Mouse (Mus musculus) heart, embryonic 16.5 days (tissue): ENCODE measurements around the gene Necab3. TPM values are rescaled to one million over a fixed set of nuclear protein-coding genes. Genes with fewer than 3 reads are reported as not detected.

ENCODE experiments used
- ATAC-seq: fragments of 200-750 bp; cut with Nextera tagmentation; replicated peaks from 2 replicates; pipeline ENCODE4 v1.8.0; 2017; ENCODE audit warnings: moderate number of reproducible peaks; ENCODE audit not compliant: insufficient read depth, low FRiP score; ENCODE audit errors: extremely low read depth
- H3K27ac ChIP-seq: fragments of 300-500 bp; sonication (generic); 2 replicates; pipeline ENCODE4 v1.5.1; 2014; ENCODE audit warnings: mild to moderate bottlenecking, low read length, control low read depth, moderate library complexity
- H3K27me3 ChIP-seq: fragments of 300-500 bp; sonication (generic); 2 replicates; pipeline ENCODE4 v1.6.1; 2014; ENCODE audit warnings: low read length, mixed read lengths; ENCODE audit not compliant: control insufficient read depth, insufficient read depth
- H3K36me3 ChIP-seq: fragments of 300-500 bp; sonication (generic); 2 replicates; pipeline ENCODE4 v1.6.1; 2014; ENCODE audit not compliant: control insufficient read depth, insufficient read depth
- H3K4me1 ChIP-seq: fragments of 300-500 bp; sonication (generic); 2 replicates; pipeline ENCODE4 v1.6.1; 2014; ENCODE audit warnings: low read length, mixed read lengths; ENCODE audit not compliant: control insufficient read depth, insufficient read depth
- H3K4me2 ChIP-seq: fragments of 300-500 bp; sonication (generic); 2 replicates; pipeline ENCODE4 v1.6.1; 2014; ENCODE audit warnings: low read depth, mild to moderate bottlenecking, control low read depth, low read length
- H3K4me3 ChIP-seq: fragments of 300-500 bp; sonication (generic); 2 replicates; pipeline ENCODE4 v1.5.1; 2014; ENCODE audit warnings: mild to moderate bottlenecking, control low read depth, low read length
- H3K9ac ChIP-seq: fragments of 300-500 bp; sonication (generic); 2 replicates; pipeline ENCODE4 v1.6.1; 2014; ENCODE audit warnings: low read length, control low read depth
- H3K9me3 ChIP-seq: fragments of 300-500 bp; sonication (generic); replicated peaks from 2 replicates; pipeline ENCODE4 v1.6.1; 2016; ENCODE audit warnings: low read length; ENCODE audit not compliant: control insufficient read depth
- WGBS: fragments of 180-500 bp; shearing (Covaris S2); extraction: QIAGEN DNeasy Blood & Tissue Kit; methylation state at CpG from one replicate; pipeline ENCODE4 v1.1.7; 2014; 5-methylcytosine and 5-hydroxymethylcytosine counted together
- polyA plus RNA-seq: library from polyadenylated mRNA; unstranded; fragments of >200 nt; fragmentation: Nextera tagmentation; extraction: Ambion mirVana; gene quantifications from 2 replicates; pipeline ENCODE4 v1.2.1, GENCODE M21; 2015

Gene Necab3
- polyA plus RNA-seq, 1 experiment from 2014 or later, result 2.8 TPM

GRCm38 (mm10) chr2:154551476-154551875, 7.2 kb downstream of the Necab3 start, which contains the start of gene Actl10:
Gene Actl10 (plus strand): TSS chr2:154551776.
- no peak for ATAC-seq
- peak within 1 kb of the TSS; percentile 42 for H3K4me3 ChIP-seq

GRCm38 (mm10) chr2:154550937-154551336, 7.8 kb downstream of the Necab3 start:
- H3K4me2 ChIP-seq, result no peak overlapping the region
- H3K4me1 ChIP-seq, result peaks cover 24% of the 10 kb centered on the region
- H3K4me3 ChIP-seq, result no peak overlapping the region
- no peak overlapping the region for H3K9ac ChIP-seq
- ATAC-seq, result no peak
- 49% methylated on average over 2 of the region's 2 CpGs for WGBS
- peaks cover 14% of the 10 kb centered on the region for H3K27me3 ChIP-seq
- no peak overlapping the region for H3K27ac ChIP-seq
- H3K9me3 ChIP-seq, result no peaks in the 10 kb centered on the region
- H3K36me3 ChIP-seq, result no peaks in the 10 kb centered on the region

More at GRCm38 (mm10) chr2:154551476-154551875, 7.2 kb downstream of the Necab3 start, which contains the start of gene Actl10:
- H3K9ac ChIP-seq, result peak within 1 kb of the TSS; percentile 45
- WGBS, result 75% methylated on average over 4 of the region's 4 CpGs
- peaks cover 14% of the 10 kb centered on the region for H3K27me3 ChIP-seq
- no peaks in the 10 kb centered on the region for H3K9me3 ChIP-seq
- H3K36me3 ChIP-seq, result no peaks in the 10 kb centered on the region
- H3K4me1 ChIP-seq, result peaks cover 24% of the 10 kb centered on the region
- H3K27ac ChIP-seq, result peak within 1 kb of the TSS; percentile 34; the same call in 1 of the 2 replicates
- H3K4me2 ChIP-seq, result peak within 1 kb of the TSS; percentile 73

- Histone ChIP-seq H3K36me3 (no peaks in the 10 kb centered on the region), H3K27me3 (peaks cover 14% of the 10 kb centered on the region), H3K4me3 (peak overlapping the region; percentile 47), H3K9me3 (no peaks in the 10 kb centered on the region), H3K27ac (no peak overlapping the region), H3K9ac (no peak overlapping the region), H3K4me1 (peaks cover 24% of the 10 kb centered on the region), H3K4me2 (peak overlapping the region; percentile 77)
- 16% methylated on average over 20 of the region's 20 CpGs for WGBS
- ATAC-seq, result no peak
Observed at GRCm38 (mm10) chr2:154549886-154550189, 8.9 kb downstream of the Necab3 start.

GRCm38 (mm10) chr2:154549127-154549885, 9.4 kb downstream of the Necab3 start:
- Histone ChIP-seq H3K4me2 (peak overlapping the region; percentile 77), H3K27me3 (peaks cover 14% of the 10 kb centered on the region), H3K4me1 (peaks cover 24% of the 10 kb centered on the region), H3K9ac (peak overlapping the region; percentile 56), H3K27ac (no peak overlapping the region), H3K9me3 (no peaks in the 10 kb centered on the region), H3K36me3 (no peaks in the 10 kb centered on the region), H3K4me3 (peak overlapping the region; percentile 47)
- ATAC-seq, result peak; percentile 50
- WGBS, result 5% methylated on average over 48 of the region's 48 CpGs

GRCm38 (mm10) chr2:154548688-154549087, 10.0 kb downstream of the Necab3 start:
- Histone ChIP-seq H3K27me3 (peaks cover 14% of the 10 kb centered on the region), H3K27ac (no peak overlapping the region), H3K36me3 (no peaks in the 10 kb centered on the region), H3K9ac (no peak overlapping the region), H3K4me3 (no peak overlapping the region), H3K4me2 (peak overlapping the region; percentile 77), H3K4me1 (peaks cover 25% of the 10 kb centered on the region), H3K9me3 (no peaks in the 10 kb centered on the region)
- 62% methylated on average over 3 of the region's 3 CpGs for WGBS
- ATAC-seq, result no peak

- Histone ChIP-seq H3K27ac (no peak within 1 kb of the TSS), H3K9ac (no peak within 1 kb of the TSS), H3K4me3 (no peak within 1 kb of the TSS), H3K4me1 (peaks cover 14% of the 10 kb centered on the region), H3K27me3 (peaks cover 14% of the 10 kb centered on the region), H3K36me3 (no peaks in the 10 kb centered on the region), H3K4me2 (no peak within 1 kb of the TSS), H3K9me3 (no peaks in the 10 kb centered on the region)
- ATAC-seq, result no peak
- 93% methylated on average over 10 of the region's 10 CpGs for WGBS
Observed at GRCm38 (mm10) chr2:154546711-154547110, 12.0 kb downstream of the Necab3 start, which contains the start of gene 1700003F12Rik. Gene 1700003F12Rik (plus strand): TSS chr2:154547085.

GRCm38 (mm10) chr2:154543567-154544347, 14.9 kb downstream of the Necab3 start:
- WGBS, result 80% methylated on average over 9 of the region's 9 CpGs
- ATAC-seq, result no peak

GRCm38 (mm10) chr2:154541630-154542029, 17.1 kb downstream of the Necab3 start:
- no peak for ATAC-seq
- Histone ChIP-seq H3K9ac (no peak overlapping the region), H3K4me1 (peaks cover 12% of the 10 kb centered on the region), H3K27ac (no peak overlapping the region), H3K4me3 (no peak overlapping the region), H3K4me2 (no peak overlapping the region), H3K27me3 (no peaks in the 10 kb centered on the region), H3K36me3 (no peaks in the 10 kb centered on the region; the same call in none of the 2 replicates), H3K9me3 (peaks cover 5% of the 10 kb centered on the region)
- WGBS, result 79% methylated on average over 2 of the region's 2 CpGs

More at GRCm38 (mm10) chr2:154543567-154544347, 14.9 kb downstream of the Necab3 start:
- Histone ChIP-seq H3K36me3 (no peaks in the 10 kb centered on the region; the same call in 1 of the 2 replicates), H3K4me2 (no peak overlapping the region), H3K4me1 (peaks cover 7% of the 10 kb centered on the region), H3K4me3 (no peak overlapping the region), H3K9me3 (peaks cover 5% of the 10 kb centered on the region), H3K27ac (peak overlapping the region; percentile 9; the same call in 1 of the 2 replicates), H3K9ac (no peak overlapping the region), H3K27me3 (no peaks in the 10 kb centered on the region)

- Histone ChIP-seq H3K4me1 (peaks cover 16% of the 10 kb centered on the region), H3K9ac (no peak overlapping the region), H3K36me3 (peaks cover 10% of the 10 kb centered on the region), H3K4me2 (no peak overlapping the region), H3K9me3 (peaks cover 5% of the 10 kb centered on the region), H3K27me3 (no peaks in the 10 kb centered on the region), H3K4me3 (no peak overlapping the region), H3K27ac (no peak overlapping the region)
- no peak for ATAC-seq
- 69% methylated on average over 3 of the region's 3 CpGs for WGBS
Observed at GRCm38 (mm10) chr2:154539720-154540119, 19.0 kb downstream of the Necab3 start.
